Mouse (Mus musculus) limb, embryonic 11.5 days (tissue): ENCODE measurements at regions not wholly inside any gene's neighbourhood (a gene's known extent, or its start where the extent isn't known, plus 50 kb on each side); places are given as distances from the start of the nearest gene placed in this dataset.

Source experiments
- ATAC-seq: fragments of 200-750 bp; cut with Nextera tagmentation; 2 replicates; pipeline ENCODE4 v1.8.0; 2017; ENCODE audit warnings: low read depth; ENCODE audit not compliant: insufficient number of reproducible peaks, low FRiP score, low TSS enrichment
- DNase-seq: peaks from one replicate; pipeline ENCODE4 v3.0.0-alpha.2; 2015; ENCODE audit warnings: low spot score
- H3K27ac ChIP-seq: fragments of 300-500 bp; sonication (generic); replicated peaks from 2 replicates; pipeline ENCODE4 v1.5.1; 2014; ENCODE audit warnings: low read depth, mild to moderate bottlenecking, low read length
- H3K27me3 ChIP-seq: fragments of 300-500 bp; sonication (generic); 2 replicates; pipeline ENCODE4 v1.6.1; 2014; ENCODE audit warnings: mild to moderate bottlenecking, low read length, mixed read lengths; ENCODE audit not compliant: control insufficient read depth, insufficient read depth
- H3K36me3 ChIP-seq: fragments of 300-500 bp; sonication (generic); 2 replicates; pipeline ENCODE4 v1.6.1; 2014; ENCODE audit warnings: mild to moderate bottlenecking, low read length, moderate library complexity, mixed read lengths; ENCODE audit not compliant: control insufficient read depth, insufficient read depth
- H3K4me1 ChIP-seq: fragments of 300-500 bp; sonication (generic); 2 replicates; pipeline ENCODE4 v1.6.1; 2014; ENCODE audit warnings: low read length, mixed read lengths; ENCODE audit not compliant: control insufficient read depth, insufficient read depth
- H3K4me2 ChIP-seq: fragments of 300-500 bp; sonication (generic); 2 replicates; pipeline ENCODE4 v1.6.1; 2014; ENCODE audit warnings: low read depth, mild to moderate bottlenecking, moderate library complexity; ENCODE audit not compliant: severe bottlenecking
- H3K4me3 ChIP-seq: fragments of 300-500 bp; sonication (generic); 2 replicates; pipeline ENCODE4 v1.5.1; 2014; ENCODE audit warnings: low read depth, low read length
- H3K9ac ChIP-seq: fragments of 300-500 bp; sonication (generic); 2 replicates; pipeline ENCODE4 v1.6.1; 2014; ENCODE audit warnings: mild to moderate bottlenecking, low read length
- H3K9me3 ChIP-seq: fragments of 300-500 bp; sonication (generic); 2 replicates; pipeline ENCODE4 v1.6.1; 2016; ENCODE audit warnings: low read length; ENCODE audit not compliant: control insufficient read depth
- WGBS: fragments of 180-500 bp; shearing (Covaris S2); extraction: QIAGEN DNeasy Blood & Tissue Kit; methylation state at CpG from one replicate; pipeline ENCODE4 v1.1.7; 2014; 5-methylcytosine and 5-hydroxymethylcytosine counted together

GRCm38 (mm10) chr11:110880971-110881370 lies 86.9 kb upstream of the Kcnj16 start:
- Histone ChIP-seq H3K4me3 (no peak overlapping the region), H3K4me1 (no peaks in the 10 kb centered on the region), H3K9ac (no peak overlapping the region), H3K36me3 (no peaks in the 10 kb centered on the region), H3K4me2 (no peak overlapping the region), H3K27ac (no peak overlapping the region), H3K9me3 (no peaks in the 10 kb centered on the region), H3K27me3 (no peaks in the 10 kb centered on the region)
- ATAC-seq = no peak
- DNase-seq = no peak
- 89% methylated on average over 9 of the region's 9 CpGs for WGBS

- H3K4me3 ChIP-seq = no peak overlapping the region
- no peak for DNase-seq
- H3K27me3 ChIP-seq = no peaks in the 10 kb centered on the region
- WGBS = 83% methylated on average over 3 of the region's 3 CpGs
- H3K4me2 ChIP-seq = no peak overlapping the region
- no peak overlapping the region for H3K9ac ChIP-seq
- no peaks in the 10 kb centered on the region for H3K9me3 ChIP-seq
- no peaks in the 10 kb centered on the region for H3K4me1 ChIP-seq
- H3K27ac ChIP-seq = no peak overlapping the region
- ATAC-seq = no peak
- no peaks in the 10 kb centered on the region for H3K36me3 ChIP-seq
These were observed 78.3 kb upstream of the Kcnj16 start for GRCm38 (mm10) chr11:110889354-110890151.

GRCm38 (mm10) chr11:110890411-110890810 lies 77.4 kb upstream of the Kcnj16 start:
- DNase-seq = no peak
- ATAC-seq = no peak
- Histone ChIP-seq H3K9me3 (no peaks in the 10 kb centered on the region), H3K4me1 (no peaks in the 10 kb centered on the region), H3K4me3 (no peak overlapping the region), H3K27ac (no peak overlapping the region), H3K27me3 (no peaks in the 10 kb centered on the region), H3K36me3 (no peaks in the 10 kb centered on the region), H3K4me2 (no peak overlapping the region), H3K9ac (no peak overlapping the region)
- WGBS = 74% methylated on average over 3 of the region's 3 CpGs

GRCm38 (mm10) chr11:110902918-110903317 lies 64.9 kb upstream of the Kcnj16 start:
- DNase-seq (no peak), ATAC-seq (no peak)
- Histone ChIP-seq H3K4me1 (no peaks in the 10 kb centered on the region), H3K4me2 (no peak overlapping the region), H3K27ac (no peak overlapping the region), H3K27me3 (no peaks in the 10 kb centered on the region), H3K9ac (no peak overlapping the region), H3K9me3 (no peaks in the 10 kb centered on the region), H3K4me3 (no peak overlapping the region), H3K36me3 (no peaks in the 10 kb centered on the region)
- 90% methylated on average over 6 of the region's 6 CpGs for WGBS
